Mouse (Mus musculus): ENCODE data around the gene L1td1.

L1td1 gene

GRCm38 (mm10) chr4:98743209-98743905, 16.8 kb downstream of the L1td1 start:
- DNase-seq: no peak

- no peak for DNase-seq
Measured at GRCm38 (mm10) chr4:98743906-98744210, 17.3 kb downstream of the L1td1 start.

GRCm38 (mm10) chr4:98754456-98754855, 27.9 kb downstream of the L1td1 start:
- DNase-seq: peak in 1 of 2 experiments; percentile 45

- no peak for DNase-seq
Measured at GRCm38 (mm10) chr4:98756141-98756540, 29.6 kb downstream of the L1td1 start.

- no peak for DNase-seq
Measured at GRCm38 (mm10) chr4:98758012-98758821, 31.7 kb downstream of the L1td1 start.

- no peak for DNase-seq
Measured at GRCm38 (mm10) chr4:98758872-98759518, 32.5 kb downstream of the L1td1 start.

GRCm38 (mm10) chr4:98767134-98768133, 40.9 kb downstream of the L1td1 start:
- DNase-seq: no peak

- no peak for DNase-seq
Measured at GRCm38 (mm10) chr4:98773785-98774184, 47.3 kb downstream of the L1td1 start.

- no peak for DNase-seq
Measured at GRCm38 (mm10) chr4:98776721-98777427, 50.3 kb downstream of the L1td1 start.

GRCm38 (mm10) chr4:98777464-98777863, 50.9 kb downstream of the L1td1 start:
- no peak for DNase-seq

- DNase-seq: no peak
Measured at GRCm38 (mm10) chr4:98778219-98778618, 51.7 kb downstream of the L1td1 start.

GRCm38 (mm10) chr4:98785851-98786250, 59.3 kb downstream of the L1td1 start:
- no peak for DNase-seq

- no peak for DNase-seq
Measured at GRCm38 (mm10) chr4:98786281-98786680, 59.7 kb downstream of the L1td1 start.
